11 mouse cellular contexts compared by ENCODE assay signal in the genomic region with DNA sequence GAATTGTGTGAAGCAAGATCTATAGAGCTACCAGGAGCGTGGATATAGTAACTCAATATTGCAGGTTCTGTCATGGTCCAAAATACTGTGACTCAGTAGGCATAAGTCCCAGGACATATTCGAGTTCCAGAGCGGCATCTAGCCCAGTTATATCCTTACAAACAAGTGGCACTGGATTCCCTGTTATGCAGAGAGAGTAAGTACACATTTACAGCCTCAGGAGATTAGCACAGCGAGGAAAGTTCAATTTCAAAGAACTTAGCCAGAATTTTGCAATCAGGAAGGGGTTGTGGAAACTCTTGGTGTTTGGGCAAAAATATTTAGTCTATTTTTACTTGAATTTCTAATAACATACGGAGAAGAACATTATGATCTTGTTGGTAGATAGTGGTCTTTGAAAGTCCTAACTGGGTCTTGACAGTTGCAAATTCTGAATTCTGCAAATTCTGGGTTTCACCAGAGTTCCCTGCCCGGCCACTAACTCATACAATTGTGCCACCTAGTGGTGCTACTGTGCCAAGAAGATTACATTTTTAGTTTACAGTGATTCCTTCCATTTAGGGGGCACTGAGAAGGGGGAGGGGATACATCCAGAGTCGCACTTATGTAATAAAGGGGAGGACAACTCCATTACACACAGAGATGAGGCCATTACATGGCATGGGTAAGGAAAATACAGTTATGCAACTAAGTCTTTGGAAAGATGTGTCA. TPM values are rescaled to one million over a fixed set of nuclear protein-coding genes. Genes with fewer than 3 reads are reported as not detected.
DNase-seq lines count a peak whose midpoint lies in the region; TF ChIP-seq lines count a peak whose summit lies in the region.
"Had no signal": no experiment of that assay in that cellular context is flagged by ENCODE, and none has a peak within 500 bp of the region (broad histone marks: within the 10 kb centered on the region; RNA-seq: fewer than 3 reads in every experiment).

No protein-coding gene starts in this region.

- TF ChIP-seq CTCF in layer of hippocampus, adult 2 months (conservative IDR thresholded peaks at IDR 0.05), result peak; percentile 76

- no peak overlapping the region for H3K4me3 ChIP-seq in layer of hippocampus, adult 2 months
- H3K4me3 ChIP-seq: forebrain, embryonic 15.5 days; neural tube, embryonic 12.5 days had no signal

- peak; percentile 3 for DNase-seq in cerebellum, adult 9-10 months
- no peak for DNase-seq in cerebellum, postnatal 4 days (ENCODE audit: low spot score in 2 of 2)
- peak in 1 of 2 experiments; percentile 23 for DNase-seq in layer of hippocampus, adult 2 months (ENCODE audit: low spot score in 2 of 2)
- DNase-seq in layer of hippocampus, adult 8-10 months (ENCODE audit: low spot score in 2 of 2), result no peak
- DNase-seq in 3T3-L1 (ENCODE audit: low read depth, low spot score), result peak; percentile 43
- peak; percentile 54 for DNase-seq in embryo, embryonic 10.5 days (ENCODE audit: low spot score)
- no peak for DNase-seq in spleen, postnatal 4 days (ENCODE audit: low spot score in 2 of 2)
- no peak for DNase-seq in ovary, postnatal 36 days (ENCODE audit: low spot score)

- no peak overlapping the region for H3K27ac ChIP-seq in layer of hippocampus, adult 2 months
- H3K27ac ChIP-seq: forebrain, embryonic 15.5 days; neural tube, embryonic 12.5 days had no signal

RNA-seq across cellular contexts. Expression of gene Chrdl1, which starts 54.7 kb away (rescaled TPM):
- total RNA-seq in layer of hippocampus, adult 2 months (2021), result 1 to 10 TPM; 3.5 to 6.8 TPM
- total RNA-seq in layer of hippocampus, adult 8-10 months (2022), result 1 to 10 TPM; 4.6 to 6.2 (median 5.8) TPM
- total RNA-seq: hematopoietic stem cell, adult 5-6 weeks had no signal

Comparison
In these comparisons a context has a peak if more than half of its experiments do, and no peak if none do; other contexts are left out.
1. DNase-seq: peak in cerebellum, adult 9-10 months (single experiment), 3T3-L1 (single experiment) and embryo, embryonic 10.5 days (single experiment); none in cerebellum, postnatal 4 days (0 of 2), layer of hippocampus, adult 8-10 months (0 of 2), spleen, postnatal 4 days (0 of 2) and ovary, postnatal 36 days (single experiment).